Mouse (Mus musculus): ENCODE measurements around the gene Gm30083. TPM values are rescaled to one million over a fixed set of nuclear protein-coding genes. Genes with fewer than 3 reads are reported as not detected.

Gm30083 gene
- polyA plus RNA-seq, 1 experiment from 2014 or later, result not detected

DNA sequence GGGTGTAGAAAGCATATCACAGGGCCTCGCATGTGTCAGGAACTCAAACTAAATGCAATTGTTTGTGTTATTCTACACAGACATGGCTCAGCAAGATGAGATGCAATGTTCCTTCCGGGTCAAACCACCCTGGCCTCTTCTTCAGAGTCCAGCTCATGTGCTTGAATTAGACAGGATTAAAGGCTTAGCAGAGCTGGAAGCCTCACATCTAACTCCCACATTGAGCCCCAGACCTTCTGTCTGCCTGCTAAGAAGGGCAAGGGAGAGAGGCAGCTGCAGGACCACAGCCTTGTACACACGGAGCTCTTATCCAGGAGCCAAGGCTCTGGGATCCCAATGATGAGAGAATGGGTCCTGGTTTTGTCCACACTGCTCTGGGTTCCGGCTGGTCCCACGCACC lies 61.2 kb downstream of the Gm30083 start, which contains the start of gene Rbp3:
Rbp3 (plus strand) TSS at position 243 of the 400 bp plus-strand sequence.
- 82% methylated on average over 5 of the region's 5 CpGs for WGBS (ENCODE audit: insufficient replicate concordance)

GRCm38 (mm10) chr14:33952233-33952981 lies 62.6 kb downstream of the Gm30083 start:
- no peaks in the 10 kb centered on the region for H3K9me3 ChIP-seq (replicated peaks; ENCODE audit: control insufficient read depth, low read length)
- H3K4me2 ChIP-seq, result no peak overlapping the region
- WGBS (ENCODE audit: insufficient replicate concordance), result 46% methylated on average over 6 of the region's 6 CpGs
- H3K4me3 ChIP-seq (ENCODE audit: low read depth, low read length), result no peak overlapping the region
- H3K9ac ChIP-seq (ENCODE audit: low read depth, low read length), result no peak overlapping the region
- H3K27me3 ChIP-seq (ENCODE audit: control insufficient read depth, insufficient read depth, low read length), result peaks cover 3% of the 10 kb centered on the region; the same call in 1 of the 2 replicates
- no peak for ATAC-seq (replicated peaks; ENCODE audit: insufficient number of reproducible peaks, low FRiP score, low TSS enrichment)
- H3K27ac ChIP-seq (ENCODE audit: low read depth, low read length), result no peak overlapping the region
- no peaks in the 10 kb centered on the region for H3K36me3 ChIP-seq (ENCODE audit: control insufficient read depth, insufficient read depth, low read length)
- no peaks in the 10 kb centered on the region for H3K4me1 ChIP-seq (ENCODE audit: control insufficient read depth, insufficient read depth, low read length)

More for the DNA sequence above, 61.2 kb downstream of the Gm30083 start, which contains the start of gene Rbp3:
- Histone ChIP-seq H3K27ac (ENCODE audit: low read depth, low read length) (no peak within 1 kb of the TSS), H3K9ac (ENCODE audit: low read depth, low read length) (no peak within 1 kb of the TSS), H3K27me3 (ENCODE audit: control insufficient read depth, insufficient read depth, low read length) (peaks cover 3% of the 10 kb centered on the region; the same call in 1 of the 2 replicates), H3K4me3 (ENCODE audit: low read depth, low read length) (no peak within 1 kb of the TSS), H3K9me3 (replicated peaks; ENCODE audit: control insufficient read depth, low read length) (no peaks in the 10 kb centered on the region), H3K4me1 (ENCODE audit: control insufficient read depth, insufficient read depth, low read length) (peaks cover 4% of the 10 kb centered on the region), H3K4me2 (no peak within 1 kb of the TSS), H3K36me3 (ENCODE audit: control insufficient read depth, insufficient read depth, low read length) (no peaks in the 10 kb centered on the region)
- no peak for ATAC-seq (replicated peaks; ENCODE audit: insufficient number of reproducible peaks, low FRiP score, low TSS enrichment)

- 70% methylated on average over 6 of the region's 6 CpGs for WGBS (ENCODE audit: insufficient replicate concordance)
- H3K27me3 ChIP-seq (ENCODE audit: control insufficient read depth, insufficient read depth, low read length), result no peaks in the 10 kb centered on the region
- no peak overlapping the region for H3K4me2 ChIP-seq
- no peaks in the 10 kb centered on the region for H3K9me3 ChIP-seq (replicated peaks; ENCODE audit: control insufficient read depth, low read length)
- H3K4me1 ChIP-seq (ENCODE audit: control insufficient read depth, insufficient read depth, low read length), result peaks cover under 1% of the 10 kb centered on the region
- ATAC-seq (replicated peaks; ENCODE audit: insufficient number of reproducible peaks, low FRiP score, low TSS enrichment), result no peak
- H3K36me3 ChIP-seq (ENCODE audit: control insufficient read depth, insufficient read depth, low read length), result no peaks in the 10 kb centered on the region
- H3K27ac ChIP-seq (ENCODE audit: low read depth, low read length), result no peak overlapping the region
- H3K4me3 ChIP-seq (ENCODE audit: low read depth, low read length), result no peak overlapping the region
- no peak overlapping the region for H3K9ac ChIP-seq (ENCODE audit: low read depth, low read length)
Observed at GRCm38 (mm10) chr14:33946125-33946524, 68.9 kb downstream of the Gm30083 start.

DNA sequence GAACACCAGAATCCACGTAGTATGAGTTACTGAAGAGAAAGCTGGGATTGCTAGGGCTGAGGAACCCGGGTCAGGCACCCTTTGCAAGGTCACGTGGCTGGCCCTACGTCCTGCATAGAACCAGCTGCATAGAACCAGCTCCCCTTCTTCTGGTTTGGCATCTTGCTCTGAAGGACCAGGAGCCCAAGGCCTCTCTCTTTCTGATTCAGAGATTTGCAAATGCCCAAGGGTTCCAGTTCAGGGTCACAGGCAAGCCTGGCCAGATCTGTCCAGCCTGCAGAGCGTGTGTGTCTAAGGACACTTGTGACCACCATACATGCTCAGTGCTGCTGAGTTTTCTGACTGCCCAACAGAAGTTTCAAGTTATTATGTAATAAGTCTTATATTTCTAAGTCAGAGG lies 72.8 kb downstream of the Gm30083 start:
- Histone ChIP-seq H3K9ac (ENCODE audit: low read depth, low read length) (no peak overlapping the region), H3K4me2 (no peak overlapping the region), H3K4me3 (ENCODE audit: low read depth, low read length) (no peak overlapping the region), H3K4me1 (ENCODE audit: control insufficient read depth, insufficient read depth, low read length) (peaks cover 10% of the 10 kb centered on the region), H3K27me3 (ENCODE audit: control insufficient read depth, insufficient read depth, low read length) (peaks cover 2% of the 10 kb centered on the region; the same call in 1 of the 2 replicates), H3K27ac (ENCODE audit: low read depth, low read length) (no peak overlapping the region), H3K36me3 (ENCODE audit: control insufficient read depth, insufficient read depth, low read length) (no peaks in the 10 kb centered on the region), H3K9me3 (replicated peaks; ENCODE audit: control insufficient read depth, low read length) (no peaks in the 10 kb centered on the region)
- WGBS (ENCODE audit: insufficient replicate concordance), result 60% methylated on average over 5 of the region's 5 CpGs
- no peak for ATAC-seq (replicated peaks; ENCODE audit: insufficient number of reproducible peaks, low FRiP score, low TSS enrichment)

- Histone ChIP-seq H3K27me3 (ENCODE audit: control insufficient read depth, insufficient read depth, low read length) (peaks cover 2% of the 10 kb centered on the region; the same call in 1 of the 2 replicates), H3K4me2 (peak within 1 kb of the TSS; percentile 7; the same call in 1 of the 2 replicates), H3K4me3 (ENCODE audit: low read depth, low read length) (no peak within 1 kb of the TSS), H3K9me3 (replicated peaks; ENCODE audit: control insufficient read depth, low read length) (no peaks in the 10 kb centered on the region), H3K36me3 (ENCODE audit: control insufficient read depth, insufficient read depth, low read length) (no peaks in the 10 kb centered on the region), H3K9ac (ENCODE audit: low read depth, low read length) (no peak within 1 kb of the TSS), H3K27ac (ENCODE audit: low read depth, low read length) (no peak within 1 kb of the TSS), H3K4me1 (ENCODE audit: control insufficient read depth, insufficient read depth, low read length) (peaks cover 10% of the 10 kb centered on the region)
- 21% methylated on average over 8 of the region's 8 CpGs for WGBS (ENCODE audit: insufficient replicate concordance)
- no peak for ATAC-seq (replicated peaks; ENCODE audit: insufficient number of reproducible peaks, low FRiP score, low TSS enrichment)
Observed at GRCm38 (mm10) chr14:33940739-33941138, 74.2 kb downstream of the Gm30083 start, which contains the start of gene Gdf2. TSS of gene Gdf2 (plus strand) at chr14:33941039.

DNA sequence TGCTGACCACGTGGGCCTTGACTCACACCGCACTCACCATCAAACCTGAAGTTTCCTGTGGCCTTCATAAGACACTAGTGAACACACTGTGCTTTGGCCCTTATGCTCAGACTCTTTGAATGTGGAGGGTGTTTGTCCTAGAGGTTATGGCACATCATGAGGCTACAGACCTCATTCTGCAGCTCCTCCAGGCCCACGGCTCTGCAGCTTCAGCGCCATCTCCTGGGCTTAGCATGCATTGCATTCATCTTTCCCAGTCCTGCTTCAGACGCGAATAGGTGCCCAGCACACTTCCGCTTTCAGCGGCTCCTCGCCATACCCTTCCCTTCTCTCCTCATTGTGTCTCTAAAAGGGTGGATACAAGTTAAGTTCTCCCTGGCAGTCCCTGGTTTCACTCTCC lies 75.9 kb downstream of the Gm30083 start:
- no peak overlapping the region; the same call in 1 of the 2 replicates for H3K4me3 ChIP-seq (ENCODE audit: low read depth, low read length)
- no peak overlapping the region for H3K27ac ChIP-seq (ENCODE audit: low read depth, low read length)
- H3K4me1 ChIP-seq (ENCODE audit: control insufficient read depth, insufficient read depth, low read length), result peaks cover 10% of the 10 kb centered on the region
- peak overlapping the region; percentile 56; the same call in 1 of the 2 replicates for H3K9ac ChIP-seq (ENCODE audit: low read depth, low read length)
- peaks cover 2% of the 10 kb centered on the region; the same call in 1 of the 2 replicates for H3K27me3 ChIP-seq (ENCODE audit: control insufficient read depth, insufficient read depth, low read length)
- H3K36me3 ChIP-seq (ENCODE audit: control insufficient read depth, insufficient read depth, low read length), result no peaks in the 10 kb centered on the region
- no peaks in the 10 kb centered on the region for H3K9me3 ChIP-seq (replicated peaks; ENCODE audit: control insufficient read depth, low read length)
- no peak for ATAC-seq (replicated peaks; ENCODE audit: insufficient number of reproducible peaks, low FRiP score, low TSS enrichment)
- peak overlapping the region; percentile 55 for H3K4me2 ChIP-seq
- 26% methylated on average over 9 of the region's 9 CpGs for WGBS (ENCODE audit: insufficient replicate concordance)

Other genes starting within 250 kb of the Gm30083 start
- 2.1 and 2.2 TPM in 2 replicates for gene Gdf10, start 91.6 kb downstream of the Gm30083 start, polyA plus RNA-seq (2014; fragmentation: Nextera tagmentation; extraction: Ambion mirVana)
- gene Gdf2, start 74.1 kb downstream of the Gm30083 start, polyA plus RNA-seq (2014; fragmentation: Nextera tagmentation; extraction: Ambion mirVana), result 0.51 and 0.64 TPM in 2 replicates
- gene Rbp3, start 61.2 kb downstream of the Gm30083 start, polyA plus RNA-seq (2014; fragmentation: Nextera tagmentation; extraction: Ambion mirVana), result 0.03 and 0.24 TPM in 2 replicates
- gene Zfp488, start 36.4 kb downstream of the Gm30083 start, polyA plus RNA-seq (2014; fragmentation: Nextera tagmentation; extraction: Ambion mirVana), result not detected in 2 replicates
- gene Gm5460, start 1.6 kb upstream of the Gm30083 start, polyA plus RNA-seq (2014; fragmentation: Nextera tagmentation; extraction: Ambion mirVana), result not detected in 2 replicates
- not detected in 2 replicates for gene Antxrl, start 37.5 kb upstream of the Gm30083 start, polyA plus RNA-seq (2014; fragmentation: Nextera tagmentation; extraction: Ambion mirVana)
- gene Anxa8, start 70.8 kb upstream of the Gm30083 start, polyA plus RNA-seq (2014; fragmentation: Nextera tagmentation; extraction: Ambion mirVana), result 1.1 and 1.4 TPM in 2 replicates
- not detected in 2 replicates for gene A630023A22Rik, start 87.6 kb upstream of the Gm30083 start, polyA plus RNA-seq (2014; fragmentation: Nextera tagmentation; extraction: Ambion mirVana)
- 0.20 and 0.23 TPM in 2 replicates for gene Npy4r, start 137.3 kb upstream of the Gm30083 start, polyA plus RNA-seq (2014; fragmentation: Nextera tagmentation; extraction: Ambion mirVana)
- gene Gprin2, start 186.5 kb upstream of the Gm30083 start, polyA plus RNA-seq (2014; fragmentation: Nextera tagmentation; extraction: Ambion mirVana), result 0.04 and 0.08 TPM in 2 replicates
- 0.16 TPM in 1 of 2 replicates, not detected in the other for gene Syt15, start 204.4 kb upstream of the Gm30083 start, polyA plus RNA-seq (2014; fragmentation: Nextera tagmentation; extraction: Ambion mirVana)

Measured in heart, embryonic 11.5 days (tissue).